Mouse (Mus musculus): Measurements from ENCODE around the gene Gmeb1.

- TF ChIP-seq ELF1 (IDR thresholded peaks at IDR 0.05; ENCODE audit: low read depth, low read length) = no peak
- TF ChIP-seq NELFE (IDR thresholded peaks at IDR 0.05; ENCODE audit: low read depth, low read length) = no peak
- no peak for TF ChIP-seq CTCF (conservative IDR thresholded peaks at IDR 0.05 in 1 of 2, IDR thresholded peaks at IDR 0.05 in 1 of 2; ENCODE audit: low read depth in 2 of 2, low read length in 2 of 2)
Observed at GRCm38 (mm10) chr4:132207280-132207679, 54.1 kb downstream of the Gmeb1 start.

Measured in CH12.LX (cell line).